Mouse (Mus musculus): ENCODE data around the gene Gm45213. TPM values are rescaled to one million over a fixed set of nuclear protein-coding genes. Genes with fewer than 3 reads are reported as not detected.

The Gm45213 gene
- polyA plus RNA-seq, 1 experiment: not detected

GRCm38 (mm10) chr7:66111211-66111610 lies 67.8 kb downstream of the Gm45213 start:
- Histone ChIP-seq H3K36me3 (ENCODE audit: control insufficient read depth, insufficient read depth, low read length) (no peaks in the 10 kb centered on the region), H3K27ac (ENCODE audit: insufficient read depth, low read depth, low read length) (no peak overlapping the region), H3K4me1 (ENCODE audit: control insufficient read depth, insufficient read depth, low read length) (peaks cover 16% of the 10 kb centered on the region; the same call in 1 of the 2 replicates), H3K27me3 (replicated peaks; ENCODE audit: control insufficient read depth, insufficient read depth, low read length) (no peaks in the 10 kb centered on the region), H3K4me3 (ENCODE audit: insufficient read depth, low read depth, low read length) (no peak overlapping the region)
- 81% methylated on average over 10 of the region's 10 CpGs for WGBS
- TF ChIP-seq CTCF (conservative IDR thresholded peaks at IDR 0.05; ENCODE audit: insufficient read depth, insufficient read length, low read depth, low read length) (no peak), POLR2A (IDR thresholded peaks at IDR 0.05; ENCODE audit: low read depth, low read length) (no peak)
- DNase-seq: no peak

Other genes with a start within 250 kb of the Gm45213 start
- 25.0 and 28.3 TPM in 2 replicates for gene Pcsk6, start 181.9 kb upstream of the Gm45213 start, polyA plus RNA-seq (2012; rRNA removed)
- gene Snrpa1, start 15.4 kb downstream of the Gm45213 start, polyA plus RNA-seq (2012; rRNA removed): 7.6 and 10.9 TPM in 2 replicates
- 77.2 and 84.6 TPM in 2 replicates for gene Selenos, start 36.0 kb downstream of the Gm45213 start, polyA plus RNA-seq (2012; rRNA removed)
- 5.4 and 6.4 TPM in 2 replicates for gene Chsy1, start 65.9 kb downstream of the Gm45213 start, polyA plus RNA-seq (2012; rRNA removed)

All from kidney, adult 2 months (tissue).